Mouse (Mus musculus) forebrain, embryonic 10.5 days (tissue): ENCODE data around the gene Mcrs1. TPM values are rescaled to one million over a fixed set of nuclear protein-coding genes. Genes with fewer than 3 reads are reported as not detected.
A peak's percentile ranks its signal among the peaks of the same experiment; 100 is the strongest.
"Not testable (repeated sequence)": the region's sequence is repeated elsewhere in the genome, so short reads cannot be mapped to it uniquely, and the experiment has no call there.

ENCODE experiments used
- DNase-seq: peaks from one replicate; pipeline ENCODE4 v3.0.0-alpha.2; 2017; ENCODE audit warnings: low spot score; ENCODE audit errors: extremely low spot score
- H3K27ac ChIP-seq: fragments of 300-500 bp; sonication (generic); 2 replicates; pipeline ENCODE4 v1.5.1; 2016; ENCODE audit warnings: mild to moderate bottlenecking
- H3K27me3 ChIP-seq: fragments of 300-500 bp; sonication (generic); 2 replicates; pipeline ENCODE4 v1.6.1; 2016; ENCODE audit warnings: mild to moderate bottlenecking; ENCODE audit not compliant: poor library complexity, severe bottlenecking
- H3K36me3 ChIP-seq: fragments of 300-500 bp; sonication (generic); replicated peaks from 2 replicates; pipeline ENCODE4 v1.6.1; 2016; ENCODE audit warnings: mild to moderate bottlenecking, moderate library complexity
- H3K4me1 ChIP-seq: fragments of 300-500 bp; sonication (generic); 2 replicates; pipeline ENCODE4 v1.6.1; 2016
- H3K4me3 ChIP-seq: fragments of 300-500 bp; sonication (generic); 2 replicates; pipeline ENCODE4 v1.5.1; 2016; ENCODE audit warnings: mild to moderate bottlenecking, moderate library complexity
- H3K9me3 ChIP-seq: fragments of 300-500 bp; sonication (generic); 2 replicates; pipeline ENCODE4 v1.6.1; 2016; ENCODE audit warnings: mild to moderate bottlenecking, moderate library complexity
- WGBS: fragments of 180-500 bp; shearing (Covaris S2); methylation state at CpG from one replicate; pipeline ENCODE4 v1.1.7; 2016; 5-methylcytosine and 5-hydroxymethylcytosine counted together
- polyA plus RNA-seq: library from polyadenylated mRNA; unstranded; fragments of >200 nt; fragmentation: Nextera tagmentation; extraction: Ambion mirVana; gene quantifications from 2 replicates; pipeline ENCODE4 v1.2.1, GENCODE M21; 2016

Mcrs1 gene
- polyA plus RNA-seq, 1 experiment from 2014 or later, result 203 TPM

DNA sequence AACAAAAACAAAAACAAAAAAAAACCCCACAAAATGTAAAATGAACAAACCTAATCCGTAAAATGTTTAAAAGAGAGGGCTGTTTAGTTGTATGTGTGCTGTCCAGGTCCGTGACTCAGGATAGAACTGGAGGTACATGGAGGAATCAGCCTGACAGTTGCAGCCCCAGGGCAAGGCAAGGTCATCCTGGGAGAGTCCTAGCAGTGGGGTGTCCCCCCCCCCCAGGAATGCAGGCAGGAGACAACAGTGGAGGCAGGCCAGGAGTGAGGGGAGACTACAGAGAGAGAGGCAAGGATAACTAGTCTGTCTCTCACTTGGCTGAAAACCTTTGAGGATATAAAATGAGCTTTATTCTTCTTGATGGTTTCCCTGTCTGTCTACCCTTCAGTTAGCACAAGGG is 12.6 kb upstream of the Mcrs1 start:
- Histone ChIP-seq H3K4me3 (no peak overlapping the region), H3K4me1 (peaks cover 26% of the 10 kb centered on the region), H3K27me3 (no peaks in the 10 kb centered on the region), H3K36me3 (no peaks in the 10 kb centered on the region), H3K27ac (no peak overlapping the region), H3K9me3 (no peaks in the 10 kb centered on the region)
- DNase-seq, result no peak
- 79% methylated on average over 2 of the region's 2 CpGs for WGBS

- H3K27me3 ChIP-seq, result no peaks in the 10 kb centered on the region
- H3K36me3 ChIP-seq, result no peaks in the 10 kb centered on the region
- H3K4me1 ChIP-seq, result peaks cover 28% of the 10 kb centered on the region
- H3K27ac ChIP-seq, result no peak overlapping the region
- no peak for DNase-seq
- no peaks in the 10 kb centered on the region for H3K9me3 ChIP-seq
- 77% methylated on average over 10 of the region's 10 CpGs for WGBS
- H3K4me3 ChIP-seq, result no peak overlapping the region
These were observed 10.9 kb upstream of the Mcrs1 start for GRCm38 (mm10) chr15:99262702-99263101.

- Histone ChIP-seq H3K27me3 (no peaks in the 10 kb centered on the region), H3K36me3 (no peaks in the 10 kb centered on the region), H3K4me1 (peaks cover 25% of the 10 kb centered on the region), H3K27ac (peak overlapping the region; percentile 70; the same call in 1 of the 2 replicates), H3K9me3 (no peaks in the 10 kb centered on the region), H3K4me3 (peak overlapping the region; percentile 45)
- 3% methylated on average over 10 of the region's 10 CpGs for WGBS
- DNase-seq, result peak; percentile 85
These were observed 8.0 kb upstream of the Mcrs1 start for GRCm38 (mm10) chr15:99259730-99260252.

- DNase-seq, result no peak
- H3K4me3 ChIP-seq, result peak overlapping the region; percentile 45
- 66% methylated on average over 8 of the region's 8 CpGs for WGBS
- H3K4me1 ChIP-seq, result peaks cover 20% of the 10 kb centered on the region
- no peaks in the 10 kb centered on the region for H3K9me3 ChIP-seq
- H3K27ac ChIP-seq, result peak overlapping the region; percentile 70; the same call in 1 of the 2 replicates
- H3K36me3 ChIP-seq, result no peaks in the 10 kb centered on the region
- no peaks in the 10 kb centered on the region for H3K27me3 ChIP-seq
These were observed 7.5 kb upstream of the Mcrs1 start for GRCm38 (mm10) chr15:99259167-99259729.

DNA sequence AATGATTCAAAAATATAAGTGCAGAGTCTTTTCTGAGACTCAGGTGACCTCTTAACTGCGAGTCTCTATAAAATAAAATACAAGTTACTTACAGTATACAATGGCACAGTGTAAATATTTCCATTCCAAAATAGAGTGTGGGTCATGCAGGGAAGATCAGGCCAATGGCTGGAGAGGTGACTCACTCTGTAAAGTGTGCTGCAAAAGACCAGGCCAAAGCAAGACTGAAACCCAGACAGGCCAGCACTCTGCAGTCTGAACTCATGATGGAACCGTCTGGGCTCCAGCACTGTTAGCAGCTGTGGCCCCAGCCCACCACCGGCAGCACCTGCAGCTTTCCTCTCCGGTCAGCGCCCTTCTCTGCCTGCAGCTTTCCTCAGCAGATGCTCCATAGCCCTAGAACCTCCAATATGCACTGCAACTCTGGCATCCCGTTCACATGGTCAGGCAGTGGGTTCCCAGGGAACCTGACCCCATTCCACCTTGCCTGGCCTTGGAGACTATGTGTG is 3.5 kb upstream of the Mcrs1 start:
- no peak for DNase-seq
- Histone ChIP-seq H3K9me3 (no peaks in the 10 kb centered on the region), H3K36me3 (no peaks in the 10 kb centered on the region), H3K4me3 (no peak overlapping the region), H3K27me3 (no peaks in the 10 kb centered on the region), H3K27ac (no peak overlapping the region), H3K4me1 (peaks cover 32% of the 10 kb centered on the region)
- WGBS, result 90% methylated on average over 6 of the region's 6 CpGs

GRCm38 (mm10) chr15:99254477-99255005 is 2.8 kb upstream of the Mcrs1 start:
- 86% methylated on average over 2 of the region's 2 CpGs for WGBS
- peaks cover 27% of the 10 kb centered on the region for H3K4me1 ChIP-seq
- no peak overlapping the region for H3K27ac ChIP-seq
- no peak for DNase-seq
- H3K4me3 ChIP-seq, result no peak overlapping the region
- H3K27me3 ChIP-seq, result no peaks in the 10 kb centered on the region
- peaks cover 7% of the 10 kb centered on the region for H3K36me3 ChIP-seq
- H3K9me3 ChIP-seq, result no peaks in the 10 kb centered on the region

DNA sequence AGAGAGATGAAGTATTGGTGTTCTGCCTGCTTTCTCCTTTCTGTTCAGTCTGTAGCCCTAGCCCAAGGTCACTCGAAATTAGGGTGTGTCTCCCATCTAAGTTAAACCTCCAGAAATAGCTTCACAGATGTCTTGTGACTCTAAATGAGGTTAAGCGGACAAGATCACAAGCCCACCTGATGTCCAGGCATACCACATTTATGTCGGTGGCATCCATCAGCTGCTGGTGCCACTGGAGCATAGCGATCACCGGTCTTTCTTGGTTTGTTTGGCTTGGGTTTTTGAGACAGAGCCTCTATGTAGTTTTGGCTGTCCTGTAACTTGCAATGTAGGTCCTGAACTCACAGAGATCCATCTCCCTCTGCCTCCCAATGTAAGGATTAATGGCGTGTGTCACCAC is 2.0 kb upstream of the Mcrs1 start:
- WGBS, result 96% methylated on average over 6 of the region's 6 CpGs

DNA sequence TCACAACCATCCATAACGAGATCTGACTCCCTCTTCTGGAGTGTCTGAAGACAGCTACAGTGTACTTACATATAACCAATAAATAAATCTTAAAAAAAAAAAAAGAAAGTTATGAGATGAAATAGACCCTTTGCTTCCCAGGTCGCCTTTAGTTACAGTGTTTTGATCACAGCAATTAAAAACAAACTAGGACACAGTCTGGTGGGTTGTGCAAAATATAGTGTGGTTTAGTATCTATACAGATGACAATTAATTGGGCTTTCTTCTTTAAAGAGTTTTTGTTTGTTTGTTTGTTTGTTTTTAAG is 1.4 kb upstream of the Mcrs1 start:
- Histone ChIP-seq H3K36me3 (peaks cover 21% of the 10 kb centered on the region), H3K4me3 (peak overlapping the region; percentile 76; the same call in 1 of the 2 replicates), H3K4me1 (peaks cover 22% of the 10 kb centered on the region)
- WGBS, result 52% methylated on average over 2 of the region's 2 CpGs
- H3K9me3 ChIP-seq, H3K27me3 ChIP-seq, H3K27ac ChIP-seq, DNase-seq: not testable (repeated sequence)

More for the DNA sequence above, 2.0 kb upstream of the Mcrs1 start:
- H3K4me1 ChIP-seq, result peaks cover 22% of the 10 kb centered on the region
- H3K36me3 ChIP-seq, result peaks cover 15% of the 10 kb centered on the region
- H3K27ac ChIP-seq, result no peak overlapping the region
- no peaks in the 10 kb centered on the region for H3K9me3 ChIP-seq
- DNase-seq, result no peak
- H3K4me3 ChIP-seq, result no peak overlapping the region
- H3K27me3 ChIP-seq, result no peaks in the 10 kb centered on the region

DNA sequence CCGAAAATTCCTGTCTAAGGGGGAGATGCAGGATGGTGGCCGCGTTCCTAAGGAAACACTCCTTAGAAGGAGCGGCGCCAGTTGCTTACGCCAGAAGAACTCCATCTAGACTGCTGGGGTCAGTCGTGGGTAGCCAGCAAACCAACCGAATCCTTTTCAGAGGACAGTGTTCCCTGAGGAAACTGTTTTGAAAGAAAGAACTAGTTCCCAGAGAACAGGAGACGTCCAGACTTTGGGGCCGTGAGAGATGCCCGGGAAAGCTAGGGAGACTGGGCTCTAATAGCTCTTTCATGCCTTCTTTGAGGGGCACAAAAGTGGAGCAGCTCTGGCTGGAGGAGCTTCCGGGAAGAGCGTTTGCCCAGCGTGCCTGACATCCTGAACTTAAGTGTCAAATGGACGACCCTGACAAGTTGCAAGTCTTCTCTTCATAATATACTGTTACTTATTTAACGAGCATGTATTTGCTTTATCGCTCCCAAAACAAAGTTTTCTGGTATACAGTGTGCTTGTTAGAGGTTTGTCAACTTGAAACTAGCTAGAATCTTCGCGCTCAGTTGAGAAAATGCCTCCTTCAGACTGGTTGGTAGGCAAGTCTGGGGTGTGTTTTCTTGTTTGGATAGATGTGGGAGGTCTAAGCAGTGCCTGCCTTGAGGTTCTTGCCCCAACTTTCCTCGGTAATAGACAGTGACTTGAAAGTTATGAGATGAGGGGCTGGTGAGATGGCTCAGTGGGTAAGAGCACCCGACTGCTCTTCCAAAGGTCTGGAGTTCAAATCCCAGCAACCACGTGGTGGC is 817 bp upstream of the Mcrs1 start:
- Histone ChIP-seq H3K4me3 (peak overlapping the region; percentile 76), H3K27me3 (no peaks in the 10 kb centered on the region), H3K9me3 (no peaks in the 10 kb centered on the region), H3K27ac (peak overlapping the region; percentile 97), H3K36me3 (peaks cover 27% of the 10 kb centered on the region), H3K4me1 (peaks cover 22% of the 10 kb centered on the region)
- DNase-seq, result no peak
- WGBS, result 7% methylated on average over 22 of the region's 22 CpGs

DNA sequence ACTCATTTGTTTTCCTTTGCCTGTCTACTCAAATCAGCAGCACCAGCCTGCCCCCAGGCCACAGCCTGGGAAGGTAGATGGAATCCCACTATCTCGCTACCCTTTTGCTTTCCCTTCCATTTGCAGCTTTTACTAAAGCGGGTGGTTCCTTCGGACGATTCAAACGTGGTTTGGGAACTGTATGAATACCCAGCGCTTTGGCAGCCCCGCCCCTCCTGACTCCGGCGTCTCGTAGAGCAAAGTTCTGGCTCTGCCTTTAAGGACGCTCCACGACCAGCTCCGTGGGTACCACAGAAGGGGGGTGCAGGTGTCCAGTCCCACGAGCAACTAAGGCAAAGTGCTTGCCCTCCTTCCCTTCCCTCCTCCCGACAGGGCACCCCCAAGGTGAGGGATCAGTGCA is 650 bp downstream of the Mcrs1 start:
- peaks cover 41% of the 10 kb centered on the region for H3K36me3 ChIP-seq
- peak overlapping the region; percentile 79 for H3K27ac ChIP-seq
- not testable (repeated sequence) for H3K27me3 ChIP-seq, H3K9me3 ChIP-seq, DNase-seq
- H3K4me3 ChIP-seq, result peak overlapping the region; percentile 76
- 1% methylated on average over 15 of the region's 15 CpGs for WGBS
- peaks cover 22% of the 10 kb centered on the region for H3K4me1 ChIP-seq

- Histone ChIP-seq H3K27me3 (no peaks in the 10 kb centered on the region), H3K9me3 (no peaks in the 10 kb centered on the region), H3K27ac (no peak overlapping the region), H3K4me3 (no peak overlapping the region), H3K36me3 (peaks cover 53% of the 10 kb centered on the region), H3K4me1 (peaks cover 22% of the 10 kb centered on the region)
- WGBS, result 96% methylated on average over 11 of the region's 11 CpGs
- DNase-seq, result no peak
These were observed 1.8 kb downstream of the Mcrs1 start for GRCm38 (mm10) chr15:99249938-99250337.

DNA sequence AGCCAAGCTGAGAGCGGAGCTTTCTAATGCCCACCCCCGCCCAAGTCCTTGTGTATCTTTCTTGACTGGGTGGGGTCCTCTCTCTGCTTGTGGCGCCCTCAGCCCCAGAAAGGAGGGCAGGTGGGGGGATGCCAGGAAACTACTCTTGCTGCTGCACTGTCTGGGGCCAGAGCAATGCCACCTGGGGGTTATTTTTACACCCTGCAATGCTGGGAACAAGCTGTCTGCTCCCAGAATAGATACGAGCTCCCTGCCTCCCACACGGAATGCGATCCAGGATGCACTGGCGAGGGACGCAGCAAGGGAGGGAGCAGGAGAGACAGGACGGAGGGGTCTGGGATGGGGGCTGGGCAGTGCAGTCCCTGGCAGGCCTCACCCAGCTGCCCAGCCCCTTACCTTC is 2.8 kb downstream of the Mcrs1 start:
- 87% methylated on average over 9 of the region's 9 CpGs for WGBS
- Histone ChIP-seq H3K4me1 (peaks cover 22% of the 10 kb centered on the region), H3K27me3 (no peaks in the 10 kb centered on the region), H3K9me3 (no peaks in the 10 kb centered on the region), H3K36me3 (peaks cover 63% of the 10 kb centered on the region), H3K4me3 (no peak overlapping the region), H3K27ac (no peak overlapping the region)
- DNase-seq, result no peak

- H3K4me3 ChIP-seq, H3K27me3 ChIP-seq, DNase-seq, H3K9me3 ChIP-seq, H3K27ac ChIP-seq: not testable (repeated sequence)
- H3K36me3 ChIP-seq, result peaks cover 85% of the 10 kb centered on the region
- WGBS, result 93% methylated on average over 6 of the region's 6 CpGs
- peaks cover 11% of the 10 kb centered on the region for H3K4me1 ChIP-seq
These were observed 5.0 kb downstream of the Mcrs1 start for GRCm38 (mm10) chr15:99246736-99247135.
